Mouse (Mus musculus): Measurements from ENCODE around the gene Insl5.

Insl5 gene

GRCm38 (mm10) chr4:103026621-103027020 is at the start of gene Insl5:
TSS of gene Insl5 (minus strand) at chr4:103026842.
- DNase-seq = no peak

- no peak for DNase-seq
Measured at GRCm38 (mm10) chr4:103070631-103071030, 44.0 kb upstream of the Insl5 start.

GRCm38 (mm10) chr4:103067906-103068655 is 41.4 kb upstream of the Insl5 start:
- DNase-seq = no peak

- no peak for DNase-seq
Measured at GRCm38 (mm10) chr4:103064976-103065375, 38.3 kb upstream of the Insl5 start.

GRCm38 (mm10) chr4:103064421-103064820 is 37.8 kb upstream of the Insl5 start:
- DNase-seq = no peak

- no peak for DNase-seq
Measured at GRCm38 (mm10) chr4:103056909-103057308, 30.3 kb upstream of the Insl5 start.

GRCm38 (mm10) chr4:103048046-103048445 is 21.4 kb upstream of the Insl5 start:
- DNase-seq = no peak

- DNase-seq = no peak
Measured at GRCm38 (mm10) chr4:103042997-103043396, 16.4 kb upstream of the Insl5 start.

- no peak for DNase-seq
Measured at GRCm38 (mm10) chr4:103039838-103040191, 13.2 kb upstream of the Insl5 start.

- no peak for DNase-seq
Measured at GRCm38 (mm10) chr4:103039103-103039837, 12.6 kb upstream of the Insl5 start.

GRCm38 (mm10) chr4:103028177-103029088 is 1.8 kb upstream of the Insl5 start:
- no peak for DNase-seq

- no peak for DNase-seq
Measured at GRCm38 (mm10) chr4:103027745-103028144, 1.1 kb upstream of the Insl5 start.

GRCm38 (mm10) chr4:103013490-103013889 is 13.2 kb downstream of the Insl5 start:
- DNase-seq = no peak

- no peak for DNase-seq
Measured at GRCm38 (mm10) chr4:103011823-103012222, 14.8 kb downstream of the Insl5 start.

- no peak for DNase-seq
Measured at GRCm38 (mm10) chr4:103010734-103011133, 15.9 kb downstream of the Insl5 start.

GRCm38 (mm10) chr4:103006943-103007418 is 19.7 kb downstream of the Insl5 start:
- no peak for DNase-seq

- no peak for DNase-seq
Measured at GRCm38 (mm10) chr4:103006266-103006665, 20.4 kb downstream of the Insl5 start.

- no peak for DNase-seq
Measured at GRCm38 (mm10) chr4:103005190-103005945, 21.3 kb downstream of the Insl5 start.

- no peak for DNase-seq
Measured at GRCm38 (mm10) chr4:103004681-103005080, 22.0 kb downstream of the Insl5 start.

GRCm38 (mm10) chr4:102991685-102992084 is 35.0 kb downstream of the Insl5 start:
- no peak for DNase-seq

- DNase-seq = no peak
Measured at GRCm38 (mm10) chr4:102990595-102991340, 35.9 kb downstream of the Insl5 start.

- no peak for DNase-seq
Measured at GRCm38 (mm10) chr4:102990016-102990415, 36.6 kb downstream of the Insl5 start.
